Mouse (Mus musculus) CH12.LX (cell line): ENCODE data around the gene Dhrs11. TPM values are rescaled to one million over a fixed set of nuclear protein-coding genes. Genes with fewer than 3 reads are reported as not detected.
A peak's percentile ranks its signal among the peaks of the same experiment; 100 is the strongest.

ENCODE experiments used
- DNase-seq: peaks from one replicate; pipeline ENCODE4 v3.0.0-alpha.2; 2013; ENCODE audit errors: extremely low read depth
- H3K27ac ChIP-seq: 2 replicates; pipeline ENCODE4 v1.5.1; 2012; ENCODE audit warnings: low read depth, mild to moderate bottlenecking, control low read depth, moderate library complexity; ENCODE audit not compliant: insufficient read depth
- H3K27me3 ChIP-seq: replicated peaks from 2 replicates; pipeline ENCODE3; 2012; ENCODE audit warnings: inconsistent platforms
- H3K36me3 ChIP-seq, 2 experiments: replicated peaks in 1 of 2; 2 replicates each; pipeline versions ENCODE3 to v1.6.1; 2012; ENCODE audit warnings: inconsistent platforms in 1 of 2, low read length in 1 of 2, mild to moderate bottlenecking in 1 of 2, mixed read lengths in 1 of 2, moderate library complexity in 1 of 2; ENCODE audit not compliant: control insufficient read depth in 1 of 2, insufficient read depth in 1 of 2
- H3K4me1 ChIP-seq, 2 experiments: 2 replicates each; pipeline ENCODE4 v1.6.1; 2012; ENCODE audit warnings: inconsistent platforms in 1 of 2, moderate library complexity in 1 of 2; ENCODE audit not compliant: insufficient read depth in 2 of 2, control insufficient read depth in 1 of 2
- H3K4me2 ChIP-seq: 2 replicates; pipeline ENCODE4 v1.6.1; 2012; ENCODE audit warnings: low read depth, mild to moderate bottlenecking, control low read depth; ENCODE audit not compliant: poor library complexity, insufficient read depth, severe bottlenecking
- H3K4me3 ChIP-seq, 3 experiments: fragments of 150-350 bp in 1 of 3; sonication (generic) in 1 of 3; replicated peaks in 1 of 3; 2 replicates each; pipeline versions ENCODE3 to v1.5.1; 2011 to 2012; ENCODE audit warnings: low read depth in 2 of 3, low read length in 2 of 3, mild to moderate bottlenecking in 2 of 3, moderate library complexity in 2 of 3, control low read depth in 1 of 3, improper control_type of control experiment in 1 of 3, inconsistent platforms in 1 of 3, mixed read lengths in 1 of 3; ENCODE audit not compliant: poor library complexity in 1 of 3
- H3K79me2 ChIP-seq: replicated peaks from 2 replicates; pipeline ENCODE4 v1.6.1; 2012; ENCODE audit warnings: mild to moderate bottlenecking, moderate library complexity; ENCODE audit not compliant: control insufficient read depth, poor library complexity, insufficient read depth, severe bottlenecking; ENCODE audit errors: extremely low read depth
- H3K9ac ChIP-seq: 2 replicates; pipeline ENCODE4 v1.6.1; 2012; ENCODE audit warnings: low read depth, mild to moderate bottlenecking, control low read depth, moderate library complexity; ENCODE audit not compliant: insufficient read depth
- H3K9me3 ChIP-seq: replicated peaks from 2 replicates; pipeline ENCODE3; 2012; ENCODE audit warnings: low read length, inconsistent platforms, mixed read lengths
- BHLHE40 ChIP-seq: IDR thresholded peaks from 2 replicates; pipeline ENCODE4 v1.6.1; 2011; ENCODE audit warnings: mild to moderate bottlenecking, low read depth, low read length, improper control_type of control experiment
- CHD2 ChIP-seq: IDR thresholded peaks from 2 replicates; pipeline ENCODE4 v1.6.1; 2011; ENCODE audit warnings: low read length, improper control_type of control experiment
- CTCF ChIP-seq, 2 experiments: IDR thresholded peaks in 1 of 2; conservative IDR thresholded peaks in 1 of 2; 2 replicates each; pipeline ENCODE4 v1.5.1; 2011 to 2012; ENCODE audit warnings: low read depth in 2 of 2, low read length in 2 of 2, improper control_type of control experiment in 1 of 2, inconsistent platforms in 1 of 2, mild to moderate bottlenecking in 1 of 2, moderate library complexity in 1 of 2
- E2F4 ChIP-seq: IDR thresholded peaks from 2 replicates; pipeline ENCODE4 v1.6.1; 2011; ENCODE audit warnings: low read depth, low read length, improper control_type of control experiment; ENCODE audit not compliant: insufficient replicate concordance
- ELF1 ChIP-seq: IDR thresholded peaks from 2 replicates; pipeline ENCODE4 v1.6.1; 2014; ENCODE audit warnings: low read depth, mild to moderate bottlenecking, inconsistent platforms, low read length, improper control_type of control experiment
- EP300 ChIP-seq: IDR thresholded peaks from 2 replicates; pipeline ENCODE4 v1.6.1; 2011; ENCODE audit warnings: low read length, improper control_type of control experiment
- HCFC1 ChIP-seq: IDR thresholded peaks from 2 replicates; pipeline ENCODE4 v1.6.1; 2012; ENCODE audit warnings: low read depth, mild to moderate bottlenecking, inconsistent platforms, low read length, improper control_type of control experiment
- JUN ChIP-seq: IDR thresholded peaks from 2 replicates; pipeline ENCODE4 v1.6.1; 2011; ENCODE audit warnings: low read depth, mild to moderate bottlenecking, low read length, improper control_type of control experiment, moderate library complexity; ENCODE audit not compliant: insufficient read depth
- JUND ChIP-seq: conservative IDR thresholded peaks from 2 replicates; pipeline ENCODE4 v1.6.1; 2011; ENCODE audit warnings: low read depth, low read length, improper control_type of control experiment
- KAT2A ChIP-seq: IDR thresholded peaks from 2 replicates; pipeline ENCODE4 v1.6.1; 2012; ENCODE audit warnings: low read length, improper control_type of control experiment, inconsistent platforms; ENCODE audit not compliant: insufficient replicate concordance
- MAZ ChIP-seq: IDR thresholded peaks from 2 replicates; pipeline ENCODE4 v1.6.1; 2012; ENCODE audit warnings: low read depth, mild to moderate bottlenecking, inconsistent platforms, low read length, improper control_type of control experiment, moderate library complexity
- MYC ChIP-seq: IDR thresholded peaks from 2 replicates; pipeline ENCODE4 v1.6.1; 2011; ENCODE audit warnings: low read depth, mild to moderate bottlenecking, improper control_type of control experiment, low read length
- NRF1 ChIP-seq: IDR thresholded peaks from 2 replicates; pipeline ENCODE4 v1.6.1; 2014; ENCODE audit warnings: low read depth, mild to moderate bottlenecking, inconsistent platforms, low read length, improper control_type of control experiment, moderate library complexity
- PAX5 ChIP-seq: IDR thresholded peaks from 2 replicates; pipeline ENCODE4 v1.6.1; 2012; ENCODE audit warnings: low read length, inconsistent platforms, mixed read lengths
- POLR2A ChIP-seq: IDR thresholded peaks from 2 replicates; pipeline ENCODE4 v1.6.1; 2011; ENCODE audit warnings: low read depth, mild to moderate bottlenecking, improper control_type of control experiment, low read length
- SMC3 ChIP-seq: IDR thresholded peaks from 2 replicates; pipeline ENCODE4 v1.6.1; 2011; ENCODE audit warnings: low read depth, low read length, improper control_type of control experiment
- TBP ChIP-seq: conservative IDR thresholded peaks from 2 replicates; pipeline ENCODE4 v1.6.1; 2011; ENCODE audit warnings: low read depth, low read length, improper control_type of control experiment
- USF1 ChIP-seq: IDR thresholded peaks from 2 replicates; pipeline ENCODE4 v1.6.1; 2014; ENCODE audit warnings: low read depth, mild to moderate bottlenecking, inconsistent platforms, low read length, improper control_type of control experiment
- USF2 ChIP-seq: conservative IDR thresholded peaks from 2 replicates; pipeline ENCODE4 v1.6.1; 2011; ENCODE audit warnings: low read depth, low read length, improper control_type of control experiment
- ZC3H11A ChIP-seq: IDR thresholded peaks from 2 replicates; pipeline ENCODE4 v1.6.1; 2012; ENCODE audit warnings: low read depth, mild to moderate bottlenecking, inconsistent platforms, low read length, improper control_type of control experiment
- ZKSCAN1 ChIP-seq: IDR thresholded peaks from 2 replicates; pipeline ENCODE4 v1.6.1; 2012; ENCODE audit warnings: low read depth, inconsistent platforms, low read length, improper control_type of control experiment, borderline replicate concordance
- ZNF384 ChIP-seq: IDR thresholded peaks from 2 replicates; pipeline ENCODE4 v1.6.1; 2012; ENCODE audit warnings: low read depth, low read length, improper control_type of control experiment, inconsistent platforms
- dilution Hi-C: fragments of 300-500 bp; cut with MboI; formaldehyde crosslinking; loops from 2 replicates; pipeline ENCODE4 v1.14.3; 2020; ENCODE audit warnings: low sequenced_read_pairs; ENCODE audit not compliant: extremely low pct_unique_long_range_greater_than_20kb, extremely low pct_ligation_motif_present
- in situ Hi-C: fragments of 300-500 bp; cut with MboI; formaldehyde crosslinking; loops from 3 replicates; pipeline ENCODE4 v1.14.3; 2019; ENCODE audit warnings: low sequenced_read_pairs, low pct_ligation_motif_present, low pct_unique_long_range_greater_than_20kb, mixed read lengths
- polyA plus RNA-seq: library from polyadenylated mRNA; unstranded; fragments of >175 nt; gene quantifications from 2 replicates; pipeline ENCODE4 v1.2.1, GENCODE M21; 2012; ENCODE audit warnings: low read depth; ENCODE audit not compliant: insufficient read length
- total RNA-seq, 2 experiments: library from RNA; depleted of rRNA; stranded (reverse); fragments of 300-350 nt in 1 of 2; fragments of >200 nt in 1 of 2; gene quantifications; 2 replicates each; pipeline ENCODE4 v1.2.3; 2012 to 2014

The Dhrs11 gene
- total and polyA plus RNA-seq, 3 experiments: 6.1 to 17.1 (median 8.3) TPM

DNA sequence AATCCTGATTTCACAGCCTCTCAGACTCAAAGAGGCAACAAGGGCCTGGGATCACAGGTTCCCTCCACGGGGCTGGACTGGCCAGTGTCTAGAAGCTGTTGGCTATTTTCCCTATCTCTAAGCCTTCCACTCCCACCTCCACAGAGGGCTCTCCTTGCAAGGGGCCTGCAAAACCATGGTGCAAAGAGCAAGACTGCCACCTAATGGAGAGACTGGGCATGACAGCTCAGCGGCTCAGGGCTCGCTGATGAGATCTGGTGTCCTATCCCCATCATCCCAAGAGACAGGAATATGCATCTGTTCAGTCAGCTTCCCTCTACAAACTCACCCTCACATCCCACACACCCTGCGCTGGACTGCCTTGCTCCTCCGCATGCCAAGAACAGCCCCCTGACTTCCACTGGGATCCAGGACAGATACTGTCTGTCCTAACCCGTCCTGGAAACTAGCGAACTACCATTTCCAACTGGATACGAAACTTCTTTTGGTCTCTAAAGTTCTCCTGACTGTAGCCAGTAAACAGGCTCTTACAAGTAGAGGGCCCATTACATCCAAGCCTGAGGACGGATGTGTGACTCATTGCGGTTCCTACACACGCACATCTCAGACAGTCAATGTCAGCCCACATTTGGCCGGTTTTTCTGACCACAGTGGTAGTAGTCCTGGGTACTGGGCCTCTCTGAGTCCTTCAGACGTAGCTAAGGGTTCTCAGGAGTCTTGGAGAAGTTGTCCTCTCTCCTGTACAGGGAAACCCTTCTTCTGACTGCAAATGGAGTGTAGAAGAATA, 14.9 kb downstream of the Dhrs11 start (continued):
- TF ChIP-seq POLR2A (no peak; the same call in 1 of the 2 replicates), CHD2 (no peak), CTCF (conservative IDR thresholded peaks at IDR 0.05 in 1 of 2, IDR thresholded peaks at IDR 0.05 in 1 of 2; ENCODE audit: low read depth in 2 of 2, low read length in 2 of 2) (peak; percentile 95 to 99), ZKSCAN1 (no peak), MAZ (no peak), NRF1 (no peak), KAT2A (no peak), ZC3H11A (no peak), SMC3 (peak; percentile 68), ZNF384 (no peak), TBP (no peak), PAX5 (no peak), USF1 (no peak), E2F4 (no peak), JUND (no peak), USF2 (no peak), MYC (no peak), ELF1 (no peak), HCFC1 (no peak), JUN (no peak)

DNA sequence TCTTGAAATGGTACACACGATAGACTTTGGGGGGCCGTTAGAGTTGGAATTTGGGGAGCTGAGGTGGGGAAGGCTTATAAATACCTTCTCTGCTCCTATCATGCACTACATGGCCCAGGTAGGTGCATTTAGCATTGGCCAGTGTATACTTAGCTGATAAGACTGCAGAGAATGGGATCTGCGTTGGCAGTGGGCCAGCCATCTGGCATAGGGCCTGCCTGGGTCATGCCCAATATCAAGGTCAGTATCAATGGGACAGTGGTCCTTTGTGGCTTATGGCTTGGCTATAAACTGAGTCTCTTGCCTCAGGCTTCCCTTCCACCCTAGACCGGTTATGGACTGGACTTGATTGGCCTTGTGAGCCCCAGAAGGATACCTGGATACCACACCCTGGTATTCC, 24.4 kb downstream of the Dhrs11 start:
- Histone ChIP-seq H3K79me2 (no peaks in the 10 kb centered on the region), H3K4me1 (no peaks in the 10 kb centered on the region), H3K9ac (no peak overlapping the region), H3K27me3 (peaks cover 58% of the 10 kb centered on the region), H3K4me3 (no peak overlapping the region), H3K27ac (no peak overlapping the region), H3K9me3 (no peaks in the 10 kb centered on the region), H3K4me2 (no peak overlapping the region), H3K36me3 (no peaks in the 10 kb centered on the region)
- in situ Hi-C loops (loop anchor here (25.0 kb wide), 1 partner anchor 642 kb away; the partner anchor contains the start of gene Gm11437), dilution Hi-C loops (no loop called here)
- TF ChIP-seq ZC3H11A: no peak
- no peak for TF ChIP-seq BHLHE40
- TF ChIP-seq ZNF384: no peak
- no peak for TF ChIP-seq EP300
- no peak for DNase-seq
